In genomic region chr19:4850281-4850680, GRCm38 (mm10) we compare ENCODE assay signal across 32 mouse cellular contexts. TPM values are rescaled to one million over a fixed set of nuclear protein-coding genes. Genes with fewer than 3 reads are reported as not detected.
"Had no signal": no experiment of that assay in that cellular context is flagged by ENCODE, and none has a peak within 500 bp of the region (broad histone marks: within the 10 kb centered on the region; RNA-seq: fewer than 3 reads in every experiment).

No protein-coding gene starts in this region.

- H3K9ac ChIP-seq: heart, embryonic 13.5 days; heart, embryonic 15.5 days; hindbrain, embryonic 12.5 days; hindbrain, embryonic 14.5 days; intestine, embryonic 15.5 days; limb, embryonic 12.5 days; liver, embryonic 13.5 days; liver, embryonic 15.5 days had no signal

- H3K27me3 ChIP-seq: intestine, embryonic 15.5 days had no signal

- DNase-seq: gastrocnemius, postnatal 14 days; gastrocnemius, postnatal 36 days; heart, adult 11 months; heart, adult 2 months; heart, postnatal 14 days; heart, postnatal 4 days; kidney, adult 18-20 months; kidney, adult 8-10 months; kidney, postnatal 10 days; kidney, postnatal 25 days; kidney, postnatal 4 days; liver; liver, embryonic 13.5 days had no signal

- H3K4me2 ChIP-seq: heart, embryonic 11.5 days; heart, embryonic 13.5 days; heart, embryonic 15.5 days; hindbrain, embryonic 12.5 days; hindbrain, embryonic 14.5 days; intestine, embryonic 15.5 days; limb, embryonic 12.5 days; liver, embryonic 11.5 days; liver, embryonic 13.5 days; liver, embryonic 15.5 days had no signal

- H3K27ac ChIP-seq: heart, adult 2 months; heart, embryonic 13.5 days; heart, embryonic 15.5 days; hindbrain, embryonic 10.5 days; hindbrain, embryonic 12.5 days; hindbrain, embryonic 14.5 days; intestine, embryonic 15.5 days; layer of hippocampus, adult 2 months; left cerebral cortex, adult 2 months; limb, embryonic 12.5 days; liver, embryonic 13.5 days; liver, embryonic 15.5 days had no signal

- H3K4me3 ChIP-seq: heart, adult 2 months; heart, embryonic 13.5 days; heart, embryonic 15.5 days; hindbrain, embryonic 10.5 days; hindbrain, embryonic 12.5 days; intestine, embryonic 15.5 days; layer of hippocampus, adult 2 months; left cerebral cortex, adult 2 months; limb, embryonic 12.5 days; liver, embryonic 13.5 days; liver, embryonic 15.5 days had no signal

- H3K36me3 ChIP-seq: heart, embryonic 13.5 days; heart, embryonic 15.5 days; hindbrain, embryonic 10.5 days; hindbrain, embryonic 12.5 days; intestine, embryonic 15.5 days; limb, embryonic 12.5 days; liver, embryonic 13.5 days; liver, embryonic 15.5 days had no signal

- H3K9me3 ChIP-seq: heart, embryonic 13.5 days; heart, embryonic 15.5 days; hindbrain, embryonic 10.5 days; hindbrain, embryonic 12.5 days; intestine, embryonic 15.5 days; limb, embryonic 12.5 days; liver, embryonic 13.5 days; liver, embryonic 15.5 days had no signal

- ATAC-seq: hindbrain, embryonic 16.5 days; inflammation-experienced regulatory T-cells, adult 6 months; intestine, embryonic 15.5 days; intestine, postnatal 0 days had no signal

RNA-seq across cellular contexts. Expression of gene Ccdc87, which starts 11.1 kb away (rescaled TPM):
- total RNA-seq: gastrocnemius, adult 18-20 months; gastrocnemius, adult 8-10 months; gastrocnemius, postnatal 14 days; gastrocnemius, postnatal 36 days; heart, adult 2 months; heart, postnatal 14 days had no signal
- polyA plus RNA-seq: heart, embryonic 11.5 days; inflammation-experienced regulatory T-cells, adult 6 months; intestine, embryonic 15.5 days; intestine, postnatal 0 days; kidney, embryonic 14.5 days; kidney, embryonic 16.5 days; liver, embryonic 11.5 days; liver, embryonic 13.5 days; liver, embryonic 15.5 days had no signal
